Mouse (Mus musculus) intestine, embryonic 16.5 days (tissue): Measurements from ENCODE around the gene Il1rapl1. TPM values are rescaled to one million over a fixed set of nuclear protein-coding genes. Genes with fewer than 3 reads are reported as not detected.

ENCODE experiments used
- ATAC-seq: fragments of 200-750 bp; cut with Nextera tagmentation; 2 replicates; pipeline ENCODE4 v1.8.0; 2017; ENCODE audit warnings: moderate TSS enrichment, moderate library complexity
- H3K27ac ChIP-seq: fragments of 300-500 bp; sonication (generic); 2 replicates; pipeline ENCODE4 v1.5.1; 2014; ENCODE audit warnings: mild to moderate bottlenecking, low read length
- H3K27me3 ChIP-seq: fragments of 300-500 bp; sonication (generic); replicated peaks from 2 replicates; pipeline ENCODE4 v1.6.1; 2014; ENCODE audit warnings: low read length, control low read depth, mixed read lengths; ENCODE audit not compliant: control insufficient read depth, insufficient read depth
- H3K36me3 ChIP-seq: fragments of 300-500 bp; sonication (generic); 2 replicates; pipeline ENCODE4 v1.6.1; 2014; ENCODE audit warnings: low read length, control low read depth; ENCODE audit not compliant: control insufficient read depth, insufficient read depth
- H3K4me1 ChIP-seq: fragments of 300-500 bp; sonication (generic); 2 replicates; pipeline ENCODE4 v1.6.1; 2014; ENCODE audit warnings: low read length, control low read depth, mixed read lengths; ENCODE audit not compliant: control insufficient read depth, insufficient read depth
- H3K4me2 ChIP-seq: fragments of 300-500 bp; sonication (generic); 2 replicates; pipeline ENCODE4 v1.6.1; 2014; ENCODE audit warnings: low read depth, low read length, control low read depth
- H3K4me3 ChIP-seq: fragments of 300-500 bp; sonication (generic); 2 replicates; pipeline ENCODE4 v1.5.1; 2014; ENCODE audit warnings: mild to moderate bottlenecking, low read length
- H3K9ac ChIP-seq: fragments of 300-500 bp; sonication (generic); 2 replicates; pipeline ENCODE4 v1.6.1; 2014; ENCODE audit warnings: low read depth, low read length
- H3K9me3 ChIP-seq: fragments of 300-500 bp; sonication (generic); 2 replicates; pipeline ENCODE4 v1.6.1; 2016; ENCODE audit warnings: low read length, control low read depth; ENCODE audit not compliant: control insufficient read depth
- WGBS: fragments of 180-500 bp; shearing (Covaris S2); extraction: QIAGEN DNeasy Blood & Tissue Kit; methylation state at CpG from one replicate; pipeline ENCODE4 v1.1.7; 2014; 5-methylcytosine and 5-hydroxymethylcytosine counted together
- polyA plus RNA-seq: library from polyadenylated mRNA; unstranded; fragments of >200 nt; fragmentation: Nextera tagmentation; extraction: Ambion mirVana; gene quantifications from 2 replicates; pipeline ENCODE4 v1.2.1, GENCODE M21; 2015

Il1rapl1 gene
- polyA plus RNA-seq, 1 experiment from 2014 or later = 0.39 TPM

GRCm38 (mm10) chrX:87002296-87002695 is 1113.1 kb downstream of the Il1rapl1 start:
- Histone ChIP-seq H3K4me1 (no peaks in the 10 kb centered on the region), H3K36me3 (no peaks in the 10 kb centered on the region), H3K4me3 (no peak overlapping the region), H3K9me3 (no peaks in the 10 kb centered on the region), H3K27me3 (no peaks in the 10 kb centered on the region), H3K27ac (no peak overlapping the region), H3K4me2 (no peak overlapping the region), H3K9ac (no peak overlapping the region)
- ATAC-seq = no peak

- Histone ChIP-seq H3K4me2 (no peak overlapping the region), H3K36me3 (no peaks in the 10 kb centered on the region), H3K27me3 (no peaks in the 10 kb centered on the region), H3K4me3 (no peak overlapping the region), H3K27ac (no peak overlapping the region), H3K9ac (no peak overlapping the region), H3K9me3 (no peaks in the 10 kb centered on the region), H3K4me1 (no peaks in the 10 kb centered on the region)
- 52% methylated on average over 1 of the region's 1 CpGs for WGBS
- ATAC-seq = no peak
Observed at GRCm38 (mm10) chrX:86955126-86955525, 1160.3 kb downstream of the Il1rapl1 start.

DNA sequence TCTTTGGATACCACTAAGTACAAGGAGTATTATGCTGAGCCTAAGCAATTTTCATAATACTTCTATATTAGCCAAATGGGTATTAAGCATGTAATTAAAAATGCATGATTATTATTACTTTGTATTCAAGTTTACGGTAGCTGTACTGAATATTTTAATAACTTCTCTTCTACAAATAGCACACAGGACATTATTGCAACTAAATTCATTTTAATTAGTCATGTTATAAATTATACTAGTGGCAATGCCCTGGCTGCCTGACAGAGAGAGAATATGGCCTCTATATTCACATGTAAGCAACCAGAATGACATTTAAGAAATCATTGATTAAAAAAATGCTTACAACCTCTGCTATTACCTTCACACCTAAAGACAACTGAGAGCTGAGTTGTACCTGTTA is 1160.8 kb downstream of the Il1rapl1 start:
- H3K9me3 ChIP-seq = no peaks in the 10 kb centered on the region
- no peaks in the 10 kb centered on the region for H3K4me1 ChIP-seq
- H3K4me3 ChIP-seq = no peak overlapping the region
- ATAC-seq = no peak
- H3K27me3 ChIP-seq = no peaks in the 10 kb centered on the region
- H3K4me2 ChIP-seq = no peak overlapping the region
- H3K27ac ChIP-seq = no peak overlapping the region
- H3K36me3 ChIP-seq = no peaks in the 10 kb centered on the region
- WGBS = 84% methylated on average over 1 of the region's 1 CpGs
- H3K9ac ChIP-seq = no peak overlapping the region

DNA sequence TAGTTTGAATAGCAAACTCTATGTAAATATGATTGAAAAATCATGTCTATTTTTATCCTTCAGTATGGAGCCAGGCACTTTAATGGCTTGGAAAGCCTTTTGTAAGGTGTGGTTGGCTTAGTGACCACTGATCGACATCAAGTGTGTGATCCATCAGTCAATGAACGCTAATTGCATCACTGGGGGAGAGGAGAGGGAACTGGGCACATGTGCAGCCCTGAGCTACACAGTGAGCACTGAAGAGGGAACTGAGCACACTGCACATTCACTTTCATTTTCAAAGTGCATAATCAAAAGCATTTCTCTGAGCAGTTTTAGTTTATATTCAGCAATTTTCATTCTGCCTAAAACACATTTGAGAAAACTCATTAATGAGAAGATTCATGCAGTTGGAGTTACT is 1164.5 kb downstream of the Il1rapl1 start:
- Histone ChIP-seq H3K9ac (no peak overlapping the region), H3K4me2 (no peak overlapping the region), H3K9me3 (no peaks in the 10 kb centered on the region), H3K36me3 (no peaks in the 10 kb centered on the region), H3K4me3 (no peak overlapping the region), H3K27me3 (no peaks in the 10 kb centered on the region), H3K4me1 (no peaks in the 10 kb centered on the region), H3K27ac (no peak overlapping the region)
- WGBS = 66% methylated on average over 2 of the region's 2 CpGs
- ATAC-seq = no peak

DNA sequence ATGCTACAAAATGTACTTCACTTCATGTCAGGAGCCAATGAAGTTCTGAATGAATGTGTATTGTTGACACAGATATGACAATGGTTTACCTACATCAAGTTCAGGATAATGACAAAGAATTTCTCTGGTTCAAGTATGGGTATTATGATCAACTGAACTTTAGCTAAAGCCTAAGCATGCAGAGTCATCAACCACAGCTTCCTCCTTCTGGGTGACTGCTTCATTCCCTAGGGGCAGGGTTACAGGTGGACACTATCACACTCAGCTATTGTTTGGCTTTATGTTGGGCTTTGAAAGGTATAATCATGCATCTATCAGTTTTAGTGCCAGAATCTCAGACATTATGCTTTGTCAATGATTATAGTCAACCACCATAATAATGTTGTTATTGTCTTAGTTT is 1166.3 kb downstream of the Il1rapl1 start:
- no peak for ATAC-seq
- no peaks in the 10 kb centered on the region for H3K36me3 ChIP-seq
- no peaks in the 10 kb centered on the region for H3K27me3 ChIP-seq
- H3K4me3 ChIP-seq = no peak overlapping the region
- no peaks in the 10 kb centered on the region for H3K9me3 ChIP-seq
- H3K9ac ChIP-seq = no peak overlapping the region
- no peaks in the 10 kb centered on the region for H3K4me1 ChIP-seq
- no peak overlapping the region for H3K4me2 ChIP-seq
- no peak overlapping the region for H3K27ac ChIP-seq

GRCm38 (mm10) chrX:86854835-86855234 is 1260.6 kb downstream of the Il1rapl1 start:
- Histone ChIP-seq H3K4me1 (no peaks in the 10 kb centered on the region), H3K9ac (no peak overlapping the region), H3K36me3 (no peaks in the 10 kb centered on the region), H3K27me3 (no peaks in the 10 kb centered on the region), H3K9me3 (no peaks in the 10 kb centered on the region), H3K4me2 (no peak overlapping the region), H3K27ac (no peak overlapping the region), H3K4me3 (no peak overlapping the region)
- ATAC-seq = no peak
- 67% methylated on average over 2 of the region's 2 CpGs for WGBS

DNA sequence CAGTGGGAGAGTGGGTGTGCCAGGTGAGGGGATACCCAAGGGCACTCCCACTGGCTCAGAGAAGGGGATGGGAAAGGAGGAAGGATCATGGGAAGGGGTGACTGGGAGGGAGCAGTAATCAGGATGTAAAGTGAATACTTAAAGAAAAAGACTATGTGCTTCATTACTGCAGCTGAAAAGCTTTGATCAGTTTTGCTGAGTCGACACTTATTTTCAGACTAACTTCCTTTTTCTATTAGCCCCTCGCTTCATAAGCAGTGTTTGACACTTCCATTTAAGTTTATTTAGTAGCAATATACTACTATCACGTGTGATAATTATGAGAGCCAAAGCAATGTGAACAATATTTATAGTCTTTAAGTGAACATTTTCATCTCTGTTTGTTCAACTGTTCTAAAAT is 1307.2 kb downstream of the Il1rapl1 start:
- 72% methylated on average over 3 of the region's 3 CpGs for WGBS
- Histone ChIP-seq H3K9ac (no peak overlapping the region), H3K4me3 (no peak overlapping the region), H3K27me3 (no peaks in the 10 kb centered on the region), H3K4me1 (no peaks in the 10 kb centered on the region), H3K9me3 (no peaks in the 10 kb centered on the region), H3K27ac (no peak overlapping the region), H3K36me3 (no peaks in the 10 kb centered on the region), H3K4me2 (no peak overlapping the region)
- ATAC-seq = no peak

DNA sequence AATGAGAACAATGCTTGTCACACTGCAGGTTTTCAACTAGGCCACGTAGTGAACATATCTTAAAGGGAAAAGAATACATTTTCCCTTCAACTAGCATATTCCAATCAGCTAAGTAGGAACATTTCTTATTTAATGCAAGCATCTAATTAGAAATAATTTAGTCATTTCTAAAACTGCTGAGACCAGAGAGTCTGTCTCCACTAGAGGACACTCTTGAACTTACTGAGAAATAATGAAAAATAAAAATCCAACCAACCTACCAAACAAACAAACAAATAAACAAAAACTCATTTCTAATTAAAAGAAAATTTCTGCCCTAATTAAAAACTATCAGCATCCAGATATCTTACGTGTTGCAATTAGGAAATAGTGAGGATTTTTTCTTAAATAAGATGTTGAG is 1312.7 kb downstream of the Il1rapl1 start:
- Histone ChIP-seq H3K9me3 (no peaks in the 10 kb centered on the region), H3K4me1 (no peaks in the 10 kb centered on the region), H3K4me2 (no peak overlapping the region), H3K27ac (no peak overlapping the region), H3K27me3 (no peaks in the 10 kb centered on the region), H3K9ac (no peak overlapping the region), H3K36me3 (no peaks in the 10 kb centered on the region), H3K4me3 (no peak overlapping the region)
- 63% methylated on average over 2 of the region's 2 CpGs for WGBS
- ATAC-seq = no peak

GRCm38 (mm10) chrX:86728803-86729202 is 1386.6 kb downstream of the Il1rapl1 start:
- ATAC-seq = no peak
- no peaks in the 10 kb centered on the region for H3K27me3 ChIP-seq
- H3K4me3 ChIP-seq = no peak overlapping the region
- no peaks in the 10 kb centered on the region for H3K4me1 ChIP-seq
- no peak overlapping the region for H3K27ac ChIP-seq
- H3K4me2 ChIP-seq = no peak overlapping the region
- no peak overlapping the region for H3K9ac ChIP-seq
- H3K36me3 ChIP-seq = no peaks in the 10 kb centered on the region
- H3K9me3 ChIP-seq = no peaks in the 10 kb centered on the region
- 49% methylated on average over 3 of the region's 3 CpGs for whole genome bisulfite sequencing
